Mouse (Mus musculus): ENCODE measurements at regions not wholly inside any gene's neighbourhood (a gene's known extent, or its start where the extent isn't known, plus 50 kb on each side); places are given as distances from the start of the nearest gene placed in this dataset.

- Histone ChIP-seq H3K36me3 (replicated peaks) (no peaks in the 10 kb centered on the region), H3K4me3 (ENCODE audit: low read depth, low read length) (no peak overlapping the region), H3K27me3 (ENCODE audit: insufficient read depth, low read length) (no peaks in the 10 kb centered on the region), H3K9me3 (replicated peaks) (no peaks in the 10 kb centered on the region), H3K4me1 (ENCODE audit: insufficient read depth, low read depth, low read length) (no peaks in the 10 kb centered on the region)
- TF ChIP-seq GATA1 (IDR thresholded peaks at IDR 0.05; ENCODE audit: borderline replicate concordance, low read length) (no peak), CTCF (IDR thresholded peaks at IDR 0.05; ENCODE audit: low read depth, low read length) (no peak), TAL1 (conservative IDR thresholded peaks at IDR 0.05; ENCODE audit: low read depth, low read length) (no peak), GATA2 (IDR thresholded peaks at IDR 0.05; ENCODE audit: borderline replicate concordance, low read depth, low read length) (no peak), POLR2AphosphoS5 (IDR thresholded peaks at IDR 0.05; ENCODE audit: insufficient replicate concordance, low read depth, low read length) (no peak)
- ATAC-seq (ENCODE audit: extremely low read depth, insufficient number of reproducible peaks, low FRiP score, poor library complexity, severe bottlenecking) (no peak), DNase-seq (ENCODE audit: low spot score) (no peak)
Measured at GRCm38 (mm10) chr9:69687349-69688123, 73.2 kb downstream of the Foxb1 start.

- Histone ChIP-seq H3K9me3 (replicated peaks) (no peaks in the 10 kb centered on the region), H3K36me3 (replicated peaks) (no peaks in the 10 kb centered on the region), H3K27me3 (ENCODE audit: insufficient read depth, low read length) (no peaks in the 10 kb centered on the region), H3K4me3 (ENCODE audit: low read depth, low read length) (no peak overlapping the region), H3K4me1 (ENCODE audit: insufficient read depth, low read depth, low read length) (no peaks in the 10 kb centered on the region)
- TF ChIP-seq GATA2 (IDR thresholded peaks at IDR 0.05; ENCODE audit: borderline replicate concordance, low read depth, low read length), result no peak
- TF ChIP-seq POLR2AphosphoS5 (IDR thresholded peaks at IDR 0.05; ENCODE audit: insufficient replicate concordance, low read depth, low read length), result no peak
- TF ChIP-seq CTCF (IDR thresholded peaks at IDR 0.05; ENCODE audit: low read depth, low read length), result no peak
- TF ChIP-seq GATA1 (IDR thresholded peaks at IDR 0.05; ENCODE audit: borderline replicate concordance, low read length), result no peak
- TF ChIP-seq TAL1 (conservative IDR thresholded peaks at IDR 0.05; ENCODE audit: low read depth, low read length), result no peak
- ATAC-seq (ENCODE audit: extremely low read depth, insufficient number of reproducible peaks, low FRiP score, poor library complexity, severe bottlenecking), result no peak
- no peak for DNase-seq (ENCODE audit: low spot score)
Measured at GRCm38 (mm10) chr9:69686766-69687165, 74.0 kb downstream of the Foxb1 start.

GRCm38 (mm10) chr9:69685630-69686029 is 75.1 kb downstream of the Foxb1 start:
- Histone ChIP-seq H3K4me3 (ENCODE audit: low read depth, low read length) (no peak overlapping the region), H3K36me3 (replicated peaks) (no peaks in the 10 kb centered on the region), H3K4me1 (ENCODE audit: insufficient read depth, low read depth, low read length) (no peaks in the 10 kb centered on the region), H3K27me3 (ENCODE audit: insufficient read depth, low read length) (0 out of 2 replicates have a peak, but pooled peaks cover 2% of the 10 kb centered on the region), H3K9me3 (replicated peaks) (no peaks in the 10 kb centered on the region)
- ATAC-seq (ENCODE audit: extremely low read depth, insufficient number of reproducible peaks, low FRiP score, poor library complexity, severe bottlenecking) (no peak), DNase-seq (ENCODE audit: low spot score) (no peak)
- no peak for TF ChIP-seq POLR2AphosphoS5 (IDR thresholded peaks at IDR 0.05; ENCODE audit: insufficient replicate concordance, low read depth, low read length)
- TF ChIP-seq GATA2 (IDR thresholded peaks at IDR 0.05; ENCODE audit: borderline replicate concordance, low read depth, low read length), result no peak
- no peak for TF ChIP-seq CTCF (IDR thresholded peaks at IDR 0.05; ENCODE audit: low read depth, low read length)
- no peak for TF ChIP-seq GATA1 (IDR thresholded peaks at IDR 0.05; ENCODE audit: borderline replicate concordance, low read length)
- no peak for TF ChIP-seq TAL1 (conservative IDR thresholded peaks at IDR 0.05; ENCODE audit: low read depth, low read length)

- no peak for DNase-seq (ENCODE audit: low spot score)
- no peaks in the 10 kb centered on the region for H3K36me3 ChIP-seq (replicated peaks)
- H3K27me3 ChIP-seq (ENCODE audit: insufficient read depth, low read length), result 0 out of 2 replicates have a peak, but pooled peaks cover 2% of the 10 kb centered on the region
- no peaks in the 10 kb centered on the region for H3K4me1 ChIP-seq (ENCODE audit: insufficient read depth, low read depth, low read length)
- H3K4me3 ChIP-seq (ENCODE audit: low read depth, low read length), result no peak overlapping the region
- TF ChIP-seq CTCF (IDR thresholded peaks at IDR 0.05; ENCODE audit: low read depth, low read length), result no peak
- H3K9me3 ChIP-seq (replicated peaks), result no peaks in the 10 kb centered on the region
- no peak for ATAC-seq (ENCODE audit: extremely low read depth, insufficient number of reproducible peaks, low FRiP score, poor library complexity, severe bottlenecking)
Measured at GRCm38 (mm10) chr9:69681372-69682213, 79.1 kb downstream of the Foxb1 start.

GRCm38 (mm10) chr9:69678634-69679033 is 82.1 kb downstream of the Foxb1 start:
- Histone ChIP-seq H3K27me3 (ENCODE audit: insufficient read depth, low read length) (0 out of 2 replicates have a peak, but pooled peaks cover 2% of the 10 kb centered on the region), H3K36me3 (replicated peaks) (no peaks in the 10 kb centered on the region), H3K9me3 (replicated peaks) (no peaks in the 10 kb centered on the region), H3K4me1 (ENCODE audit: insufficient read depth, low read depth, low read length) (no peaks in the 10 kb centered on the region), H3K4me3 (ENCODE audit: low read depth, low read length) (no peak overlapping the region)
- no peak for ATAC-seq (ENCODE audit: extremely low read depth, insufficient number of reproducible peaks, low FRiP score, poor library complexity, severe bottlenecking)
- no peak for DNase-seq (ENCODE audit: low spot score)
- TF ChIP-seq CTCF (IDR thresholded peaks at IDR 0.05; ENCODE audit: low read depth, low read length), result no peak
- TF ChIP-seq POLR2AphosphoS5 (IDR thresholded peaks at IDR 0.05; ENCODE audit: insufficient replicate concordance, low read depth, low read length), result no peak
- TF ChIP-seq GATA2 (IDR thresholded peaks at IDR 0.05; ENCODE audit: borderline replicate concordance, low read depth, low read length), result no peak
- no peak for TF ChIP-seq GATA1 (IDR thresholded peaks at IDR 0.05; ENCODE audit: borderline replicate concordance, low read length)
- no peak for TF ChIP-seq TAL1 (conservative IDR thresholded peaks at IDR 0.05; ENCODE audit: low read depth, low read length)

- no peaks in the 10 kb centered on the region; the same call in 1 of the 2 replicates for H3K27me3 ChIP-seq (ENCODE audit: insufficient read depth, low read length)
- no peaks in the 10 kb centered on the region for H3K36me3 ChIP-seq (replicated peaks)
Measured at GRCm38 (mm10) chr9:69673463-69674105, 87.2 kb downstream of the Foxb1 start.

More at GRCm38 (mm10) chr9:69673463-69674105, 87.2 kb downstream of the Foxb1 start:
- Histone ChIP-seq H3K4me1 (ENCODE audit: insufficient read depth, low read depth, low read length) (no peaks in the 10 kb centered on the region), H3K4me3 (ENCODE audit: low read depth, low read length) (no peak overlapping the region), H3K9me3 (replicated peaks) (no peaks in the 10 kb centered on the region)
- DNase-seq (ENCODE audit: low spot score) (no peak), ATAC-seq (ENCODE audit: extremely low read depth, insufficient number of reproducible peaks, low FRiP score, poor library complexity, severe bottlenecking) (no peak)
- TF ChIP-seq GATA2 (IDR thresholded peaks at IDR 0.05; ENCODE audit: borderline replicate concordance, low read depth, low read length) (no peak), GATA1 (IDR thresholded peaks at IDR 0.05; ENCODE audit: borderline replicate concordance, low read length) (no peak), CTCF (IDR thresholded peaks at IDR 0.05; ENCODE audit: low read depth, low read length) (no peak), POLR2AphosphoS5 (IDR thresholded peaks at IDR 0.05; ENCODE audit: insufficient replicate concordance, low read depth, low read length) (no peak), TAL1 (conservative IDR thresholded peaks at IDR 0.05; ENCODE audit: low read depth, low read length) (no peak)

All from G1E (cell line).